Mouse (Mus musculus): Measurements from ENCODE around the gene Amhr2.

GRCm38 (mm10) chr15:102470605-102471294, 25.6 kb downstream of the Amhr2 start:
- no peak for TF ChIP-seq CTCF (IDR thresholded peaks at IDR 0.05; ENCODE audit: control insufficient read depth, insufficient read depth, low read length)
- no peak for TF ChIP-seq POLR2A (IDR thresholded peaks at IDR 0.05; ENCODE audit: borderline replicate concordance, control insufficient read depth, low read depth, low read length)

Data from bone marrow, adult 2 months (tissue).